Mouse (Mus musculus) liver, adult 2 months (tissue): Measurements from ENCODE around the gene Clmn. TPM values are rescaled to one million over a fixed set of nuclear protein-coding genes. Genes with fewer than 3 reads are reported as not detected.

Experiments
- DNase-seq: peaks from one replicate; pipeline ENCODE4 v3.0.0-alpha.2; 2011; ENCODE audit warnings: low read depth, low spot score; ENCODE audit errors: extremely low read depth
- H3K27ac ChIP-seq: fragments of 200-500 bp; replicated peaks from 2 replicates; pipeline ENCODE4 v1.5.1; 2012; ENCODE audit warnings: low read depth, mild to moderate bottlenecking, control low read depth, inconsistent platforms, low read length; ENCODE audit not compliant: insufficient read depth
- H3K27me3 ChIP-seq: fragments of 200-500 bp; 2 replicates; pipeline ENCODE4 v1.6.1; 2012; ENCODE audit warnings: mild to moderate bottlenecking, moderate library complexity, low read length, inconsistent platforms; ENCODE audit not compliant: control insufficient read depth, insufficient read depth
- H3K36me3 ChIP-seq: fragments of 200-500 bp; 2 replicates; pipeline ENCODE4 v1.6.1; 2012; ENCODE audit warnings: low read length, inconsistent platforms; ENCODE audit not compliant: control insufficient read depth, insufficient read depth
- H3K4me1 ChIP-seq: fragments of 200-500 bp; 2 replicates; pipeline ENCODE4 v1.6.1; 2011; ENCODE audit warnings: low read length; ENCODE audit not compliant: control insufficient read depth, insufficient read depth
- H3K4me3 ChIP-seq: fragments of 200-500 bp; 2 replicates; pipeline ENCODE4 v1.5.1; 2011; ENCODE audit warnings: low read depth, mild to moderate bottlenecking, control low read depth, low read length, moderate library complexity; ENCODE audit not compliant: insufficient read depth
- H3K79me2 ChIP-seq: fragments of 200-500 bp; 2 replicates; pipeline ENCODE4 v1.6.1; 2012; ENCODE audit warnings: inconsistent platforms, mild to moderate bottlenecking, low read length, moderate library complexity; ENCODE audit not compliant: control insufficient read depth, insufficient read depth
- H3K9ac ChIP-seq: fragments of 200-500 bp; 2 replicates; pipeline ENCODE4 v1.6.1; 2012; ENCODE audit warnings: low read depth, mild to moderate bottlenecking, control low read depth, inconsistent platforms, low read length
- CTCF ChIP-seq: fragments of 200-500 bp; IDR thresholded peaks from 2 replicates; pipeline ENCODE4 v1.5.1; 2011; ENCODE audit warnings: low read depth, low read length, control low read depth
- POLR2A ChIP-seq: fragments of 200-500 bp; IDR thresholded peaks from 2 replicates; pipeline ENCODE4 v1.6.1; 2011; ENCODE audit warnings: low read length, control low read depth; ENCODE audit not compliant: insufficient read depth; ENCODE audit errors: extremely low read depth
- WGBS: fragments of 180-500 bp; shearing (Covaris S2); methylation state at CpG from one replicate; pipeline ENCODE4 v1.1.7; 2018; 5-methylcytosine and 5-hydroxymethylcytosine counted together
- polyA plus RNA-seq: library from polyadenylated mRNA; depleted of rRNA; stranded (reverse); fragments of >200 nt; gene quantifications from 2 replicates; pipeline ENCODE4 v1.2.3, GENCODE M21; 2012; rRNA removed
- total RNA-seq: library from RNA; depleted of rRNA; stranded (reverse); fragments of >200 nt; gene quantifications from 2 replicates; pipeline ENCODE4 v1.2.3, GENCODE M21; 2014; rRNA removed

The Clmn gene
- 20.4 and 22.4 TPM in 2 replicates for total RNA-seq
- 12.1 and 13.7 TPM in 2 replicates for polyA plus RNA-seq

DNA sequence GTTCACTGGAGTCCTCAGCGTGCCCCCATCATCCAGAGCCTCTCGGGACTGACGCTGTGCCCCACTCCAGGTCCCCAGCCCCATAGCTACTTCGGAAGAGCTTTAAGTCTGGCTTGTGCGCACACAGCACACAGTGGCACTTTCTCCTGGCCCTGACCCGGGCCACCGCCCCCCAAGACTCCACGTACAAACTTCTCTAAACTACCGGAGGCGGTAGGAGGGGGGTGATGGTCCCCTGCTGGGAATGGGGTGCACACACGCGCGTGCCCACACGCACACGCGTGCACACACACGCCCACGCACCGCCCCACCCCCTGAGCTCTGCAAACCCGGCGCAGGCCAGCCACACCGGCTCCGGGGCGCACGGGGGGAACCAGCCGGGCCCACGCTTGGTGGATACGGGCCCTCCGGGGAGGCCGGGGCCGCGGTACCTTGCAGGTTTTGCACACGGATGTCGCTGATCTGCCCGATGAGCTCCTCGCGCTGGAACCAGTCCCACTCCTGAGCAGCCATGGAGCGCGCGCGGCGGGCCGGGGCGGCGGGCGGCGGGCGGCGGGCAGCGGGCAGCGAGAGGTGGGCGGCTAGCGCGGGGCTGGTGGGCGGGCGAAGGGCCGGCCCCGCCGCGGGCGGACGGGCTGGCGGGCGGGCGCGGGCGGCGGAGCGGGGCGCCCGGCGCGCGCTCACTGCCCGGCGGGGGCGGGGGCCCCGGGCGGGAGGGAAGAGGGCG is at the start of gene Clmn:
Gene Clmn, minus strand, starts transcription at position 638 of the 727 bp plus-strand sequence.
- 0 out of 2 replicates have a peak, but pooled peaks have one; percentile 7 for TF ChIP-seq POLR2A
- no peak for TF ChIP-seq CTCF
- Histone ChIP-seq H3K9ac (peak within 1 kb of the TSS; percentile 99), H3K36me3 (no peaks in the 10 kb centered on the region), H3K4me1 (peaks cover 34% of the 10 kb centered on the region), H3K4me3 (peak within 1 kb of the TSS; percentile 94), H3K79me2 (peaks cover 34% of the 10 kb centered on the region), H3K27me3 (no peaks in the 10 kb centered on the region), H3K27ac (peak within 1 kb of the TSS; percentile 96)
- WGBS: 2% methylated on average over 65 of the region's 80 CpGs
- no peak for DNase-seq

DNA sequence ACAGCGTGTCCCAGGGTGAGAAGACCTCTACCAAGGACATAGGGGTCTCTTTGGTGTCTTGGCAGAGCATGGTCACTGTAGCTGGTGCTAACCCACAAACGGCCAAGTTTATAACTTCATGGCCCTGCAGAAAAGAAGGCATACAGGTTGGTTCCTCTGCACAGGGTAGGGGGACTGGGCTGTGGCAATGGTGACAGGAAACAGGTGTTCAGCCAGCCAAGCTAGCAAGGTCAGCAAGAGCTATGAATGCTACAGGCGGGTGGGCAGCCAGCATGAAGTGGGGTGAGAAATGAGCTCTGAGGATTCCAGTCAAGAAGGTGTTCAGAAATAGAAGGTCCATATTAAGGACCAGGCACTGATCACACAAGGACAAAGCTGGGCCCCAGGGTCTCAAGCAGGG is 48.1 kb upstream of the Clmn start:
- H3K79me2 ChIP-seq: no peaks in the 10 kb centered on the region
- WGBS: 85% methylated on average over 3 of the region's 3 CpGs
- no peaks in the 10 kb centered on the region for H3K27me3 ChIP-seq
- H3K4me3 ChIP-seq: no peak overlapping the region
- no peak overlapping the region for H3K27ac ChIP-seq
- no peak for TF ChIP-seq POLR2A
- TF ChIP-seq CTCF: no peak
- no peak for DNase-seq
- H3K4me1 ChIP-seq: no peaks in the 10 kb centered on the region
- H3K36me3 ChIP-seq: no peaks in the 10 kb centered on the region
- H3K9ac ChIP-seq: no peak overlapping the region

DNA sequence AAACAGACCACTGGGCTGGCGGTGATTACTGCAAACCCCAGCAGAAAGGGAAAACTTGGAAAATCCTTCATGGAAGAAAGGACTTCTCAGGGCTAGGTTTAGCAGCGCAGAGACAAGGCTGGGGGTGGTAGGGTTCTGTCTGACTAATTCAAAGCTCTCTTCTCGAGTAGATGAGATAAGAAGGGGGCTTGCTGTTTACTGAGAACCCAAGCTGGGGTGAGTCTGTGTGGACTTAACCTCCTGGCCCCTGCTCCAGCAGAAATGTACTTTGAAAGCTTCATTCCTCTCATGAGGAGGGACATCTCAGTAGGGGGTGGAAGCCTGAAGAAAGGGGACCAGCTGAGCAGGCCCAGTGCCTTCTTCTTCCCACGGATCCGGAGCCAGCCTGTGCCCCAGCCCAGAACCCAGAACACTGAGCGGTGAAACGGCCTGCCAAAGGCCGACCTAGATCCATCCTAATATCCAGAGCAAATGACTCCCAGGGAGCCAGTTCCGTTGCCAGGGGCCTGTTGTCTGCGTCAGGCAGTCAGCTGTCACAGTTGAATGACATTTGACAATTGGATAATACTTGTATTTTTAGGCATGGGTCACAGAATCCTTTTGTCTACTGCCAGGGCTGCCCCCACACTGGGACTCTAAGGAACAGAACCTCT is 47.5 kb upstream of the Clmn start:
- no peaks in the 10 kb centered on the region for H3K4me1 ChIP-seq
- 67% methylated on average over 10 of the region's 10 CpGs for WGBS
- DNase-seq: no peak
- H3K9ac ChIP-seq: no peak overlapping the region
- H3K36me3 ChIP-seq: no peaks in the 10 kb centered on the region
- no peak overlapping the region for H3K4me3 ChIP-seq
- no peaks in the 10 kb centered on the region for H3K27me3 ChIP-seq
- no peaks in the 10 kb centered on the region for H3K79me2 ChIP-seq
- TF ChIP-seq CTCF (no peak), POLR2A (no peak)
- no peak overlapping the region for H3K27ac ChIP-seq

GRCm38 (mm10) chr12:104909750-104910149 is 44.9 kb upstream of the Clmn start:
- Histone ChIP-seq H3K36me3 (no peaks in the 10 kb centered on the region), H3K27ac (no peak overlapping the region), H3K9ac (no peak overlapping the region), H3K4me3 (no peak overlapping the region), H3K79me2 (no peaks in the 10 kb centered on the region), H3K4me1 (no peaks in the 10 kb centered on the region), H3K27me3 (no peaks in the 10 kb centered on the region)
- TF ChIP-seq CTCF: no peak
- no peak for TF ChIP-seq POLR2A
- DNase-seq: no peak
- WGBS: 91% methylated on average over 4 of the region's 4 CpGs

- no peak for DNase-seq
- WGBS: 85% methylated on average over 5 of the region's 5 CpGs
- H3K79me2 ChIP-seq: no peaks in the 10 kb centered on the region
- TF ChIP-seq POLR2A (no peak), CTCF (no peak)
- H3K4me3 ChIP-seq: no peak overlapping the region
- H3K36me3 ChIP-seq: no peaks in the 10 kb centered on the region
- H3K27me3 ChIP-seq: no peaks in the 10 kb centered on the region
- H3K27ac ChIP-seq: no peak overlapping the region
- H3K9ac ChIP-seq: no peak overlapping the region
- no peaks in the 10 kb centered on the region for H3K4me1 ChIP-seq
Observed at GRCm38 (mm10) chr12:104908986-104909385, 44.1 kb upstream of the Clmn start.
